Mouse (Mus musculus) midbrain, embryonic 15.5 days (tissue): Measurements from ENCODE around the gene Batf2. TPM values are rescaled to one million over a fixed set of nuclear protein-coding genes. Genes with fewer than 3 reads are reported as not detected.

Experiments
- ATAC-seq: fragments of 200-750 bp; cut with Nextera tagmentation; replicated peaks from 2 replicates; pipeline ENCODE4 v1.8.0; 2017; ENCODE audit warnings: moderate TSS enrichment
- H3K27ac ChIP-seq: fragments of 300-500 bp; sonication (generic); 2 replicates; pipeline ENCODE4 v1.5.1; 2015; ENCODE audit warnings: mild to moderate bottlenecking, inconsistent platforms
- H3K27me3 ChIP-seq: fragments of 300-500 bp; sonication (generic); replicated peaks from 2 replicates; pipeline ENCODE4 v1.6.1; 2015; ENCODE audit warnings: inconsistent platforms
- H3K36me3 ChIP-seq: fragments of 300-500 bp; sonication (generic); replicated peaks from 2 replicates; pipeline ENCODE4 v1.6.1; 2015; ENCODE audit warnings: inconsistent platforms
- H3K4me1 ChIP-seq: fragments of 300-500 bp; sonication (generic); 2 replicates; pipeline ENCODE4 v1.6.1; 2015; ENCODE audit warnings: inconsistent platforms
- H3K4me2 ChIP-seq: fragments of 300-500 bp; sonication (generic); 2 replicates; pipeline ENCODE4 v1.6.1; 2015; ENCODE audit warnings: inconsistent platforms, mild to moderate bottlenecking, moderate library complexity
- H3K4me3 ChIP-seq: fragments of 300-500 bp; sonication (generic); 2 replicates; pipeline ENCODE4 v1.5.1; 2015; ENCODE audit warnings: mild to moderate bottlenecking, inconsistent platforms
- H3K9ac ChIP-seq: fragments of 300-500 bp; sonication (generic); 2 replicates; pipeline ENCODE4 v1.6.1; 2015; ENCODE audit warnings: mild to moderate bottlenecking, inconsistent platforms
- H3K9me3 ChIP-seq: fragments of 300-500 bp; sonication (generic); 2 replicates; pipeline ENCODE4 v1.6.1; 2016; ENCODE audit warnings: inconsistent platforms
- WGBS: fragments of 180-500 bp; shearing (Covaris S2); methylation state at CpG from one replicate; pipeline ENCODE4 v1.1.7; 2015; ENCODE audit warnings: mixed read lengths; 5-methylcytosine and 5-hydroxymethylcytosine counted together
- polyA plus RNA-seq: library from polyadenylated mRNA; unstranded; fragments of >200 nt; fragmentation: Nextera tagmentation; extraction: Ambion mirVana; gene quantifications from 2 replicates; pipeline ENCODE4 v1.2.1, GENCODE M21; 2015

The Batf2 gene
- polyA plus RNA-seq, 1 experiment from 2014 or later = not detected

DNA sequence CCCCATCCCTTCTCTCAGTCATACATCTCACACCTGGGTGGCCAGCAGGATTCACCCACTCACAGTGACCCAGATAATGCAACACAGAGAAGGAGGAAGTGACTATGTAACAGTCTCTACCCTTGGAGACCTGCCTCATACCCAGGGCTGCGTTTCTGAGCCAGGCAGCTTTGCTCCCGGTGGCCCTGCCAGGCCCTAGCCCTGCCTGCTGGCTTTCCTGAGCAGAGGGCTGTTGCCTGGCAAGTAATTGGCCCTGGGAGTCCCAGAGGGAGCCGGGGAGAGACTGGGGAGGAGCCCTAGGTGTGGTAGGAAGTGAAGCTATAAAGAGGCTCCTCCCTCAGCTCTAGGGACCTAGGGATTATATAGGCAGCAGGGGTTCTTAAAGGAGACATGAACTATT is 41.8 kb downstream of the Batf2 start:
- Histone ChIP-seq H3K27me3 (no peaks in the 10 kb centered on the region), H3K9me3 (no peaks in the 10 kb centered on the region), H3K4me2 (no peak overlapping the region), H3K4me1 (no peaks in the 10 kb centered on the region), H3K36me3 (no peaks in the 10 kb centered on the region), H3K9ac (no peak overlapping the region), H3K27ac (no peak overlapping the region), H3K4me3 (no peak overlapping the region)
- WGBS = 22% methylated on average over 3 of the region's 3 CpGs
- ATAC-seq = no peak

DNA sequence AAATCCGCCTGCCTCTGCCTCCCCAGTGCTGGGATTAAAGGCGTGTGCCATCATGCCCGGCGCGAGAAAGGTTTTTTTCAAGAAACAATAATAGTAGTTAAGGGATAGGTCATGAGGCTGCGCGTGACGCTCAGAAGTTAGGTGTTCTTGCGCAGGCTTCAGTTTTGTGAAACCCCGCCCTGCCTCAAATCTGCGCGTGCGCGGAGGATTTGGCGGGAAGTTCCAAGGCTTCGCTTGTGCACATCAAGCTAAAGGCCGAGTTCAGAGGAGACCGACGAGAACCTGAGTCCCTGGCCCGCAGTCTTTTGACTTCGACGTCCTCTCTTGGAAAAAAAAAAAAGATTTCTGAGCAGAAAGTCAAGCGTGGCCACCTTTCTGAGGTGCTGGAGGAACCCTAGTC is 43.3 kb downstream of the Batf2 start, which contains the start of gene Majin:
TSS of gene Majin (plus strand) at position 258 of the 400 bp plus-strand sequence.
- H3K4me1 ChIP-seq = no peaks in the 10 kb centered on the region
- no peak within 1 kb of the TSS for H3K9ac ChIP-seq
- no peak within 1 kb of the TSS for H3K27ac ChIP-seq
- H3K9me3 ChIP-seq = no peaks in the 10 kb centered on the region
- no peaks in the 10 kb centered on the region for H3K27me3 ChIP-seq
- no peak within 1 kb of the TSS for H3K4me2 ChIP-seq
- ATAC-seq = no peak
- H3K36me3 ChIP-seq = no peaks in the 10 kb centered on the region
- 88% methylated on average over 23 of the region's 23 CpGs for WGBS
- no peak within 1 kb of the TSS for H3K4me3 ChIP-seq

DNA sequence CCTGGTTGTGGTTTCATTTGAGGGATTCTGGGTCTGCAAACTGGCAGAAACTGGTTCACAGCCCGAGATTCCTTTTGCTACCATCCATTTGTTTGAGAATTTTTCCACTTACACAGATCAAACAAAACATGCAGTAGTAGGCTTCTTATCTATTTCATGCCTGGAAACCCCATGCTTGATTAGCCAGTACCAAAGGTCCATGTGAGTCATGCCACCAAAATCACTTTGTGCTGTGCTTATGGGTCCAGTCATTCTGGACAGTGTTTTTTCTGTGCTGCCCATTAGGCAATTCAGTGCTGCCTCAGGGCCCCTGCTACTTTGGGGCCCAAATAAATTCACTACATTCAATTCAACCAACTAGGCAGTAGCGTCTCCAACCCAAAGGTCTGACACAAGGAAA is 63.5 kb downstream of the Batf2 start:
- H3K4me2 ChIP-seq = no peak overlapping the region
- H3K9ac ChIP-seq = no peak overlapping the region
- H3K9me3 ChIP-seq = no peaks in the 10 kb centered on the region
- ATAC-seq = no peak
- H3K4me3 ChIP-seq = no peak overlapping the region
- H3K27me3 ChIP-seq = no peaks in the 10 kb centered on the region
- no peaks in the 10 kb centered on the region for H3K4me1 ChIP-seq
- 82% methylated on average over 2 of the region's 2 CpGs for WGBS
- H3K36me3 ChIP-seq = no peaks in the 10 kb centered on the region
- no peak overlapping the region for H3K27ac ChIP-seq

DNA sequence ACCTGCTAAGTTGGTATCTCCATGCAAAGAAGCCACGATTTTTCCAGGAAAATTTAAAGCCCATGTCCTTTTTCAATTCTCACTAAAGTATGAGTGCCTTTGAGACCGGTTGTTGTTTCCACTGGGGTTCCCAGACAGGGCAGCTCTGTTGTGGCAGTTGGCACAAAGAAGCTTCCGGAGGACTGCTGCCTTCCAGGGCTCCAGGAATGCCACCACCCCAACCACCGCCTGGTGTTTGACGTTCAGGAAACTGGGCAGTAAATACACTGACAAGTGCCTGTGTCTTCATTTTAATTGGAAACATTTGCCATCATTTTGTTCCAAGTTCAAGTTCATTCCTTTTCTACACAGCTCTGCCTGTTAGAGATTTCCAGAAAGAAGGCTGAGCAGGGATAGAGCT is 65.9 kb downstream of the Batf2 start:
- H3K9ac ChIP-seq = no peak overlapping the region
- no peak for ATAC-seq
- H3K36me3 ChIP-seq = no peaks in the 10 kb centered on the region
- H3K27ac ChIP-seq = no peak overlapping the region
- no peak overlapping the region for H3K4me2 ChIP-seq
- no peaks in the 10 kb centered on the region for H3K27me3 ChIP-seq
- WGBS = 81% methylated on average over 5 of the region's 5 CpGs
- H3K4me1 ChIP-seq = no peaks in the 10 kb centered on the region
- H3K9me3 ChIP-seq = no peaks in the 10 kb centered on the region
- no peak overlapping the region for H3K4me3 ChIP-seq

DNA sequence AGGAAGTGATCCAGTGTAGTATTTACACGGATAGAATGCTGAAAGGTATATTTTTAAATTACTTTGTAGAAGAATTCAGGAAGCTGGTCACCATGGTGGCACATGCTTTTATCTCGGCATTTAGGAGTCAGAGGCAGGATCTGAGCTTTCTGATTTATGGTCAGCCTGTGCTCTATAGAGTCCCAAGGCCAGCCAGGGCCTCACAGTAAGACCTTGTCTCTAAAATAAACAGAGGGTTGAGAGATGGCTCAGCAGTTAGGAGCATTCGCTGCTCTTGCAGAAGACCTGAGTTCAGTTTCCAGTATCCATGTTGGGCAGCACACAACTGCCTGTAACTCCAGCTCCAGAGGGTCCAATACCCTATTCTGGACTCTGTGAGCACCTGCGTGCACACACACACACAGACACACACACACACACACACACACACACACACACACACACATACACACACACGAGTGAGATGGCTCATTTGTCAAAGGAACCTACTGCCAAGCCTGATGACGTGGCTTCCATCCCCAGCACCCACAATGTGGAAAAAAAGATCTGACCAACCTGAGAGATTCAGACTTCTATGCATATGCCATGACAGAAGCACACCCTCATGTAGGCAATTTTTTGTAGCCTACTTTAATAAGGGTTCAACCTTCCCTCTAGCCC is 75.4 kb downstream of the Batf2 start:
- Histone ChIP-seq H3K4me2 (no peak overlapping the region), H3K4me1 (no peaks in the 10 kb centered on the region), H3K4me3 (no peak overlapping the region), H3K9me3 (no peaks in the 10 kb centered on the region), H3K27me3 (no peaks in the 10 kb centered on the region), H3K36me3 (no peaks in the 10 kb centered on the region), H3K9ac (no peak overlapping the region), H3K27ac (no peak overlapping the region)
- 83% methylated on average over 6 of the region's 6 CpGs for WGBS
- no peak for ATAC-seq

DNA sequence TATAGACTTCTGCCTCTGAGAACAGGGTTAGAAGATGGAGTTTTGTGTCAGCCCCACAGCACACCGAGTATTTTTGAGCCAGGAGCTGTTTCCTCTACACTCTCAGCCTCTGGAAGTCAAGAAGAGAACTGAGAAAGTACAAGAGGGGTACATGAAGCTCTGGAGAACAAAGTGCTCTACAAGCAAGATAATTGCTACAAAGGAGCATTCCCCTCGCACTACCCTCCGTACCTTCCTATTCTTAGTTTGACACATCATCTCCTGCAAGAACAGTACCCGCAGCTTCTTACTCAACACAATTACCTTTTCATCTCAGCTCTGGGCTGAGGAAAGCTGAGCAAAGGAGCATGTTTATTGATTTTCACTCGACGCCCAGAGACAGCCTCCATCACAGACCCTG is 77.8 kb downstream of the Batf2 start:
- Histone ChIP-seq H3K36me3 (no peaks in the 10 kb centered on the region), H3K27ac (no peak overlapping the region), H3K4me1 (no peaks in the 10 kb centered on the region), H3K4me2 (no peak overlapping the region), H3K9me3 (no peaks in the 10 kb centered on the region), H3K4me3 (no peak overlapping the region), H3K27me3 (no peaks in the 10 kb centered on the region), H3K9ac (no peak overlapping the region)
- ATAC-seq = no peak
- WGBS = 67% methylated on average over 6 of the region's 6 CpGs

Other genes starting within 250 kb of the Batf2 start
- gene Tigd3, start 246.8 kb upstream of the Batf2 start, polyA plus RNA-seq = 13.8 and 16.4 TPM in 2 replicates
- 122 and 130 TPM in 2 replicates for gene Dpf2, start 228.0 kb upstream of the Batf2 start, polyA plus RNA-seq
- 16.3 and 16.7 TPM in 2 replicates for gene Cdc42ep2, start 216.2 kb upstream of the Batf2 start, polyA plus RNA-seq
- gene Pola2, start 176.8 kb upstream of the Batf2 start, polyA plus RNA-seq = 25.3 and 25.4 TPM in 2 replicates
- gene Slc22a20, start 154.8 kb upstream of the Batf2 start, polyA plus RNA-seq = not detected in 2 replicates
- 2.9 and 3.3 TPM in 2 replicates for gene Capn1, start 125.1 kb upstream of the Batf2 start, polyA plus RNA-seq
- 36.8 and 39.3 TPM in 2 replicates for gene Syvn1, start 94.4 kb upstream of the Batf2 start, polyA plus RNA-seq
- 62.5 and 65.1 TPM in 2 replicates for gene Mrpl49, start 83.2 kb upstream of the Batf2 start, polyA plus RNA-seq
- 459 and 483 TPM in 2 replicates for gene Fau, start 83.1 kb upstream of the Batf2 start, polyA plus RNA-seq
- 30.8 and 34.7 TPM in 2 replicates for gene Znhit2, start 79.8 kb upstream of the Batf2 start, polyA plus RNA-seq
- 51.3 and 53.8 TPM in 2 replicates for gene Tm7sf2, start 72.6 kb upstream of the Batf2 start, polyA plus RNA-seq
- gene Vps51, start 63.8 kb upstream of the Batf2 start, polyA plus RNA-seq = 100.0 and 102 TPM in 2 replicates
- not detected in 2 replicates for gene Tmem262, start 61.0 kb upstream of the Batf2 start, polyA plus RNA-seq
- gene Gm28374, start 58.7 kb upstream of the Batf2 start, polyA plus RNA-seq = 1.3 and 1.5 TPM in 2 replicates
- gene Zfpl1, start 56.0 kb upstream of the Batf2 start, polyA plus RNA-seq = 86.8 and 87.6 TPM in 2 replicates
- 5.1 and 7.2 TPM in 2 replicates for gene Cdca5, start 56.0 kb upstream of the Batf2 start, polyA plus RNA-seq
- gene AC131692.1, start 46.6 kb upstream of the Batf2 start, polyA plus RNA-seq = not detected in 2 replicates
- gene Naaladl1, start 35.2 kb upstream of the Batf2 start, polyA plus RNA-seq = 0.41 and 0.53 TPM in 2 replicates
- gene Sac3d1, start 22.3 kb upstream of the Batf2 start, polyA plus RNA-seq = 48.3 and 51.2 TPM in 2 replicates
- gene Snx15, start 12.7 kb upstream of the Batf2 start, polyA plus RNA-seq = 59.1 and 65.6 TPM in 2 replicates
- gene Arl2, start 565 bp downstream of the Batf2 start, polyA plus RNA-seq = 146 and 150 TPM in 2 replicates
- not detected in 2 replicates for gene Majin, start 43.4 kb downstream of the Batf2 start, polyA plus RNA-seq
- gene Gpha2, start 85.4 kb downstream of the Batf2 start, polyA plus RNA-seq = not detected in 2 replicates
- 141 and 149 TPM in 2 replicates for gene Ppp2r5b, start 94.9 kb downstream of the Batf2 start, polyA plus RNA-seq
- 16.1 and 16.4 TPM in 2 replicates for gene Atg2a, start 100.7 kb downstream of the Batf2 start, polyA plus RNA-seq
- gene Ehd1, start 135.7 kb downstream of the Batf2 start, polyA plus RNA-seq = 107 and 111 TPM in 2 replicates
- gene Cdc42bpg, start 165.5 kb downstream of the Batf2 start, polyA plus RNA-seq = 0.40 and 0.47 TPM in 2 replicates
- 79.8 and 85.6 TPM in 2 replicates for gene Men1, start 194.0 kb downstream of the Batf2 start, polyA plus RNA-seq
- 20.0 and 21.7 TPM in 2 replicates for gene Map4k2, start 200.2 kb downstream of the Batf2 start, polyA plus RNA-seq
- gene Sf1, start 222.7 kb downstream of the Batf2 start, polyA plus RNA-seq = 112 and 119 TPM in 2 replicates
- gene Pygm, start 243.4 kb downstream of the Batf2 start, polyA plus RNA-seq = 5.9 and 9.5 TPM in 2 replicates